Mouse (Mus musculus) forebrain, embryonic 10.5 days (tissue): Measurements from ENCODE around the gene Uaca. TPM values are rescaled to one million over a fixed set of nuclear protein-coding genes. Genes with fewer than 3 reads are reported as not detected.

ENCODE experiments used
- DNase-seq: peaks from one replicate; pipeline ENCODE4 v3.0.0-alpha.2; 2017; ENCODE audit warnings: low spot score; ENCODE audit errors: extremely low spot score
- H3K27ac ChIP-seq: fragments of 300-500 bp; sonication (generic); 2 replicates; pipeline ENCODE4 v1.5.1; 2016; ENCODE audit warnings: mild to moderate bottlenecking
- H3K27me3 ChIP-seq: fragments of 300-500 bp; sonication (generic); 2 replicates; pipeline ENCODE4 v1.6.1; 2016; ENCODE audit warnings: mild to moderate bottlenecking; ENCODE audit not compliant: poor library complexity, severe bottlenecking
- H3K36me3 ChIP-seq: fragments of 300-500 bp; sonication (generic); replicated peaks from 2 replicates; pipeline ENCODE4 v1.6.1; 2016; ENCODE audit warnings: mild to moderate bottlenecking, moderate library complexity
- H3K4me1 ChIP-seq: fragments of 300-500 bp; sonication (generic); 2 replicates; pipeline ENCODE4 v1.6.1; 2016
- H3K4me3 ChIP-seq: fragments of 300-500 bp; sonication (generic); 2 replicates; pipeline ENCODE4 v1.5.1; 2016; ENCODE audit warnings: mild to moderate bottlenecking, moderate library complexity
- H3K9me3 ChIP-seq: fragments of 300-500 bp; sonication (generic); 2 replicates; pipeline ENCODE4 v1.6.1; 2016; ENCODE audit warnings: mild to moderate bottlenecking, moderate library complexity
- WGBS: fragments of 180-500 bp; shearing (Covaris S2); methylation state at CpG from one replicate; pipeline ENCODE4 v1.1.7; 2016; 5-methylcytosine and 5-hydroxymethylcytosine counted together
- polyA plus RNA-seq: library from polyadenylated mRNA; unstranded; fragments of >200 nt; fragmentation: Nextera tagmentation; extraction: Ambion mirVana; gene quantifications from 2 replicates; pipeline ENCODE4 v1.2.1, GENCODE M21; 2016

Gene Uaca
- polyA plus RNA-seq, 1 experiment from 2014 or later = 33.1 TPM

GRCm38 (mm10) chr9:60878051-60878557 lies 83.8 kb downstream of the Uaca start:
- H3K4me1 ChIP-seq = peaks cover 8% of the 10 kb centered on the region; the same call in 1 of the 2 replicates
- WGBS = 80% methylated on average over 8 of the region's 8 CpGs
- no peak for DNase-seq
- peaks cover 3% of the 10 kb centered on the region for H3K27me3 ChIP-seq
- peaks cover 64% of the 10 kb centered on the region for H3K36me3 ChIP-seq
- H3K4me3 ChIP-seq = no peak overlapping the region
- H3K9me3 ChIP-seq = peaks cover 5% of the 10 kb centered on the region; the same call in 1 of the 2 replicates
- 0 out of 2 replicates have a peak overlapping the region, but pooled peaks have one; percentile 7 for H3K27ac ChIP-seq

- Histone ChIP-seq H3K27ac (0 out of 2 replicates have a peak overlapping the region, but pooled peaks have one; percentile 7), H3K27me3 (peaks cover 8% of the 10 kb centered on the region), H3K4me3 (no peak overlapping the region), H3K4me1 (peaks cover 8% of the 10 kb centered on the region; the same call in 1 of the 2 replicates), H3K9me3 (peaks cover 5% of the 10 kb centered on the region; the same call in 1 of the 2 replicates), H3K36me3 (peaks cover 67% of the 10 kb centered on the region)
- 69% methylated on average over 3 of the region's 3 CpGs for WGBS
- no peak for DNase-seq
Observed at GRCm38 (mm10) chr9:60878630-60879029, 84.3 kb downstream of the Uaca start.

- H3K4me3 ChIP-seq = no peak overlapping the region
- peaks cover 27% of the 10 kb centered on the region for H3K4me1 ChIP-seq
- WGBS = 64% methylated on average over 6 of the region's 6 CpGs
- no peak overlapping the region for H3K27ac ChIP-seq
- peaks cover 55% of the 10 kb centered on the region for H3K27me3 ChIP-seq
- peaks cover 5% of the 10 kb centered on the region; the same call in 1 of the 2 replicates for H3K9me3 ChIP-seq
- DNase-seq = no peak
- peaks cover 20% of the 10 kb centered on the region for H3K36me3 ChIP-seq
Observed at GRCm38 (mm10) chr9:60885148-60885547, 90.8 kb downstream of the Uaca start.

GRCm38 (mm10) chr9:60886431-60887371 lies 92.4 kb downstream of the Uaca start:
- peaks cover 70% of the 10 kb centered on the region for H3K27me3 ChIP-seq
- DNase-seq = peak; percentile 52
- H3K4me1 ChIP-seq = peaks cover 27% of the 10 kb centered on the region
- peak overlapping the region; percentile 16; the same call in 1 of the 2 replicates for H3K4me3 ChIP-seq
- H3K27ac ChIP-seq = peak overlapping the region; percentile 67; the same call in 1 of the 2 replicates
- 30% methylated on average over 18 of the region's 18 CpGs for WGBS
- H3K36me3 ChIP-seq = peaks cover 14% of the 10 kb centered on the region
- H3K9me3 ChIP-seq = peaks cover 5% of the 10 kb centered on the region; the same call in 1 of the 2 replicates

- Histone ChIP-seq H3K36me3 (peaks cover 10% of the 10 kb centered on the region), H3K27ac (peak overlapping the region; percentile 67; the same call in 1 of the 2 replicates), H3K27me3 (peaks cover 77% of the 10 kb centered on the region), H3K4me3 (no peak overlapping the region), H3K4me1 (peaks cover 27% of the 10 kb centered on the region), H3K9me3 (peaks cover 5% of the 10 kb centered on the region; the same call in 1 of the 2 replicates)
- WGBS = 68% methylated on average over 9 of the region's 9 CpGs
- no peak for DNase-seq
Observed at GRCm38 (mm10) chr9:60887389-60887811, 93.1 kb downstream of the Uaca start.

GRCm38 (mm10) chr9:60893511-60893910 lies 99.2 kb downstream of the Uaca start:
- H3K4me1 ChIP-seq = peaks cover 13% of the 10 kb centered on the region
- H3K27ac ChIP-seq = no peak overlapping the region
- DNase-seq = no peak
- H3K27me3 ChIP-seq = peaks cover 86% of the 10 kb centered on the region
- WGBS = 88% methylated on average over 6 of the region's 6 CpGs
- no peaks in the 10 kb centered on the region for H3K36me3 ChIP-seq
- H3K4me3 ChIP-seq = no peak overlapping the region
- no peaks in the 10 kb centered on the region for H3K9me3 ChIP-seq

- peaks cover 27% of the 10 kb centered on the region for H3K4me1 ChIP-seq
- DNase-seq = peak; percentile 53
- H3K36me3 ChIP-seq = no peaks in the 10 kb centered on the region
- WGBS = 69% methylated on average over 8 of the region's 8 CpGs
- peaks cover 65% of the 10 kb centered on the region for H3K27me3 ChIP-seq
- H3K27ac ChIP-seq = no peak overlapping the region
- no peak overlapping the region for H3K4me3 ChIP-seq
- no peaks in the 10 kb centered on the region for H3K9me3 ChIP-seq
Observed at GRCm38 (mm10) chr9:60895486-60896110, 101.3 kb downstream of the Uaca start.

GRCm38 (mm10) chr9:60898291-60899020 lies 104.1 kb downstream of the Uaca start:
- Histone ChIP-seq H3K4me1 (peaks cover 27% of the 10 kb centered on the region), H3K27ac (no peak overlapping the region), H3K4me3 (no peak overlapping the region), H3K36me3 (no peaks in the 10 kb centered on the region), H3K27me3 (peaks cover 39% of the 10 kb centered on the region), H3K9me3 (no peaks in the 10 kb centered on the region)
- 93% methylated on average over 5 of the region's 5 CpGs for WGBS
- no peak for DNase-seq

GRCm38 (mm10) chr9:60899201-60899600 lies 104.9 kb downstream of the Uaca start:
- no peak for DNase-seq
- Histone ChIP-seq H3K27me3 (peaks cover 32% of the 10 kb centered on the region), H3K4me1 (peaks cover 27% of the 10 kb centered on the region), H3K27ac (no peak overlapping the region), H3K36me3 (no peaks in the 10 kb centered on the region), H3K4me3 (no peak overlapping the region), H3K9me3 (no peaks in the 10 kb centered on the region)
- 70% methylated on average over 4 of the region's 4 CpGs for WGBS

- no peaks in the 10 kb centered on the region for H3K9me3 ChIP-seq
- DNase-seq = no peak
- H3K4me3 ChIP-seq = no peak overlapping the region
- no peak overlapping the region for H3K27ac ChIP-seq
- H3K36me3 ChIP-seq = no peaks in the 10 kb centered on the region
- H3K4me1 ChIP-seq = peaks cover 27% of the 10 kb centered on the region
- 80% methylated on average over 3 of the region's 3 CpGs for WGBS
- H3K27me3 ChIP-seq = peaks cover 24% of the 10 kb centered on the region
Observed at GRCm38 (mm10) chr9:60899797-60900459, 105.6 kb downstream of the Uaca start.

GRCm38 (mm10) chr9:60912266-60912665 lies 117.9 kb downstream of the Uaca start:
- no peaks in the 10 kb centered on the region for H3K9me3 ChIP-seq

More at GRCm38 (mm10) chr9:60912266-60912665, 117.9 kb downstream of the Uaca start:
- 89% methylated on average over 1 of the region's 1 CpGs for WGBS
- H3K27me3 ChIP-seq = no peaks in the 10 kb centered on the region
- no peaks in the 10 kb centered on the region for H3K36me3 ChIP-seq
- no peaks in the 10 kb centered on the region for H3K4me1 ChIP-seq
- H3K4me3 ChIP-seq = no peak overlapping the region
- DNase-seq = no peak
- H3K27ac ChIP-seq = no peak overlapping the region
